Mouse (Mus musculus): ENCODE results near the gene Casc1. TPM values are rescaled to one million over a fixed set of nuclear protein-coding genes. Genes with fewer than 3 reads are reported as not detected.

The Casc1 gene
- polyA plus RNA-seq, 1 experiment from 2014 or later: 0.40 TPM

Other genes with a start within 250 kb of the Casc1 start
- gene Bcat1, start 134.8 kb downstream of the Casc1 start, polyA plus RNA-seq (2014; fragmentation: Nextera tagmentation; extraction: Ambion mirVana): 5.0 and 6.0 TPM in 2 replicates
- 27.1 and 28.8 TPM in 2 replicates for gene Lrmp, start 95.4 kb downstream of the Casc1 start, polyA plus RNA-seq (2014; fragmentation: Nextera tagmentation; extraction: Ambion mirVana)
- 23.1 and 24.8 TPM in 2 replicates for gene Etfrf1, start 129 bp upstream of the Casc1 start, polyA plus RNA-seq (2014; fragmentation: Nextera tagmentation; extraction: Ambion mirVana)
- gene Kras, start 39.2 kb upstream of the Casc1 start, polyA plus RNA-seq (2014; fragmentation: Nextera tagmentation; extraction: Ambion mirVana): 92.3 and 92.8 TPM in 2 replicates

Data from liver, embryonic 11.5 days (tissue).